Mouse (Mus musculus) adrenal gland, postnatal 14 days (tissue): ENCODE results near the gene Gdf1. TPM values are rescaled to one million over a fixed set of nuclear protein-coding genes. Genes with fewer than 3 reads are reported as not detected.

Experiments
- DNase-seq: peaks from one replicate; pipeline ENCODE4 v3.0.0; 2021; ENCODE audit warnings: mixed read lengths
- total RNA-seq: library from RNA; stranded (reverse); gene quantifications from 2 replicates; pipeline ENCODE4 v1.2.3, GENCODE M21; 2021

Gene Gdf1
- total RNA-seq, 1 experiment from 2014 or later, result 0.41 TPM

DNA sequence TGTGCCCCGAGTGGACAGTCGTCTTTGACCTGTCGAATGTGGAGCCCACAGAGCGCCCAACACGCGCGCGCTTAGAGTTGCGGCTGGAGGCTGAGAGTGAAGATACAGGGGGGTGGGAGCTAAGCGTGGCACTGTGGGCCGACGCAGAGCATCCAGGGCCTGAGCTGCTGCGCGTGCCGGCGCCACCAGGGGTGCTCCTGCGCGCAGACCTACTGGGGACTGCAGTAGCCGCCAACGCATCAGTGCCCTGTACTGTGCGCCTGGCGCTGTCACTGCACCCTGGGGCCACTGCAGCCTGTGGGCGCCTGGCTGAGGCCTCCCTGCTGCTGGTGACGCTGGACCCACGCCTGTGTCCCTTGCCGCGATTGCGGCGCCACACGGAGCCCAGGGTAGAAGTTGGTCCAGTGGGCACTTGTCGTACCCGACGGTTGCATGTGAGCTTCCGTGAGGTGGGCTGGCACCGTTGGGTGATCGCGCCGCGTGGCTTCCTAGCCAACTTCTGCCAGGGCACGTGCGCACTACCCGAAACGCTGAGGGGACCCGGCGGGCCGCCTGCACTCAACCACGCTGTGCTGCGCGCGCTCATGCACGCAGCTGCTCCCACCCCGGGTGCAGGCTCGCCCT is 1.2 kb downstream of the Gdf1 start:
- peak; percentile 85 for DNase-seq

DNA sequence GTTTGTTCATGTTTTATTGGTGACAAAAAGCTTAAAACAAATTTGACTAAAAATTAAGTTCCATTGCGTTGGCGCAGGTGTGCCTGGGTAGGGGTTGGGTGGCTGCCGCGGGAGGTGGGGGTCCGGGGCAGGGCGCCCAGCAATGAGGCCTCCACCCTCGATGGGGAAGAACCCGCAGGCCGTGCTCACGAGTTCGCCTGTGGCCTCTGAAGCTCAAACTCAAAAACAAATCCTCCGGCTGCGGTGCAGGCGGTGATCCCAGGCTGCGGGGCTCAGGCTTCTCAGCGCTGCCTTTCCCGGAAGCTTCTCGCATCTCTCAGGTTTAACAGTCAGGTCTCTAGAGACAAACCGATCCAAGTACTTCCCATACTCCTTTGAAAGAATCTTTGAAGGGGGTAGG is 1.9 kb downstream of the Gdf1 start:
- DNase-seq, result no peak

DNA sequence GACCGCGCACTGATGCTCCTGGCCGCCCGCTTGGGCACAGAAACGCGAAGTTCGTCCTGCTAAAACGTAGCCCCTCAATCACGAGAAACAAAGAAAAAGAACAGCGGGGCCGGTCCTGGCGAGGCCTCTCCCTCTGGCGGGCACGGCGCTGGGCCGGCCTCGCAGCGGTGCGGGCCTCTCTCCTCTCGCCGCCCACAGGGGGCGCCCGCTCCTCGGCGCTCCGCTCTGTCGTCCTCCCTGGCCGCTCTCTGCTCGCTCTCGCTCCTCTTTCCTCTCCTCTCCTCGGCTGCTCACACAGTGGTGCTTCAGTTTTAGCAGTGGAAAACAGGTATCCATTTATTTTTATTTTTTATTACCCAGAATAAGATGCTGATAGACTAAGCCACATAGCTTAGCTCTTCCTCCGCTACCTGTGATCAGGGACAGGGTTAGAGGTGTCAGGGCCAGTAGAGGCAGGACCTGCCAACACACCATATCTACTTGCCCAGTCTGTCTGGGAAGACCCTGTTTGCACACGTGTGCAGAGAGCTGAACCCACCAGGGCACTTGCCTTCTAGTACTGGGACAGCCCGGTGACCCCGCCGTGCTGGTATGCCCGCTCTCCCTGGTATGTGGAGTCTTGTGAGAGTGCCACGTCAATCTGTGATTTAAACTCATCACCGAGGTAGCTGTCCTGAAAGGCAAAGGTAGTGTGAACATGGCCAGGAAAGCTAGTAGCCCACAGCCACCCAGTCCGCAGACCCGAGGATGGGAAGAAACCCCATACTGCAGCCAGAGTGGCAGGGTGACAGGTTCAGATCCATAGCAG is 2.7 kb downstream of the Gdf1 start:
- peak; percentile 86 for DNase-seq

DNA sequence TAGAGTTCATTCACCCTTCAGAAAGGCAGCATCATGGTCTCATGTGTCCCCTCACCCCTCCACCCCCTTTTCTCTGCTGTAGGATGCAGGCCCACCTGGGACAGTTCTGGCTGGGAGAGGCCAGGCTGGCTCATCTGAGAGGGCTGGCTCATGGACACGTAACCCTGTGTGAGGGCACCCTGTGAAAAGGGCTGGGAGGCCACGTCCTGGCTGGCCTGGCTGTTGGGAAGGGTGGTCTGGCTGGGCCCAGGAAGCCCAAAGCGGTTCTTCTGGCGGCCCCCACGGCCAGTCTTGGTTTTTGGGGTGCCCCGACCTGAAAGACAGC is 3.2 kb downstream of the Gdf1 start:
- no peak for DNase-seq

DNA sequence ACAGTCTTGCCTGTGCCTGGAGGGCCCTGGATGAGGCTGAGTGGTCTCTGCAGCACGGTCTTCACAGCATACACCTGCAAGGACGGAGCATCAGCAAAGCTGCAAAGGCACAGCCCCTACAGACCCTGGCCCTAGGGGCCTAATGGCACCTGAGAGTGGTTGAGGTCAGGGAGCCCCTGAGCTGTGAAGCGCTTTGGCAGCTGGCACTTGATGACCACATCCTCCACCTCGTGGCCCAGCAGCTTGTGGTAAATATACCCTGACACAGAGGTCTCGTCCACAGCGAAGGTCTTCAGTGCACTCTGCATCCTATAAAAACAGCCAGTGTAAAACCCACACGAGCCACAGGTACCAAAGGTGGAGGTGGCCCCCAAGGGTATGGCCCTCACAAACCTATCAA is 9.3 kb downstream of the Gdf1 start:
- DNase-seq, result no peak

DNA sequence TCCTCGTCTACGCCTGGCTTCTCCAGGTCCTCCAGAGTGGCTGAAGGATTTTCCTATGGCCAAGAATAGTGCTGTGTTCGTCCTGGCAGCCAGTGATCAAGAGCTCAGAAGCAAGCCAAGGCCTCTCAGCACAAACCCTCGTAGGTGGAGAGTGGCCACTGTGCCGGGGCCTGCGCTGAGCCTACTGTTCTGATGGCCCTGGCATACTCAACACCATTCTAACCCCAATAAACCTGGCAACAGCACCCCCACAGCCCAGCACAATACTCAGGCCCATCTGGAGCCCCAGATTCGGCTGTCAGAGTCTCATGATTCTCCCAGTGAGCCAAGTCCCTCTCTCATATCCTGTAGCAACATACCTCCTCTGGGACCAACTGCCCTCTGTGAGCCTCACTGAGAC is 11.0 kb downstream of the Gdf1 start:
- no peak for DNase-seq

DNA sequence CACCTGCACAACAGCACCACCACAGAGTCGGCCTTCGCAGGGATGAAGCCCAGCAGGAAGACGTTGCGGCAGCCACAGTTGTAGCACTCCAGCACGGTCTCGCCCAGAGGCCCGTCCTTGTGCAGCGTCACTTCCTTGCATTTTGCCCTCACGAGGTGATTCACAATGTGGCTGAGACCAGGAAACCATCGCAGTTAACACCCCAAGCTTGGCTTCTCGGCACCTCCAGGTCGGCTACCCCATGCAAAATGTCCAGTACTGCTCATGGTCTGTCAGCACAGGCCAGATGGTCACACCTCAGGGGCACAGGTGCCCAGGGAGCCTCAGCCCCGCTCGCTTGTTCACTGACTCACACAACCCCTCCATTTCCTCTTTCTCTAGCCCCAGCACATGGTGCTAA is 12.4 kb downstream of the Gdf1 start:
- DNase-seq, result peak; percentile 26

DNA sequence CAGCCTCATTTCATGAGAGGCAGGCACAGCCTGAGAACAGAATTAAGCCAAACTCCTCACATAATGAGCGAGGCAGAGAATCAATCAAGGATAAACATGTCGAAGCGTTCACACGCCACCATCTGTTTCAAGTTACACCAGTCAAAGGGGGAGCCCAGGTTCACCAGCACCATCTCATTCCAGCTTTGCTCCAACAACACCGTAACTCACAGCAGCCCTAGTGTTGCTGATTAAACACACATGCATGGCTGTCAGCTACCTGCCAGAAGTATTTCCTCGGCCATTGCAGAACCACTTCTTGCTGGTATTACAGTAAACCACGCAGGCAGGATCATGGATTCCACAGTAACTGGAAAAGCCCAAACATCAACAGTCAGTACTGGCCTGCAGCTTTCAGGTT is 13.5 kb downstream of the Gdf1 start:
- DNase-seq, result no peak

DNA sequence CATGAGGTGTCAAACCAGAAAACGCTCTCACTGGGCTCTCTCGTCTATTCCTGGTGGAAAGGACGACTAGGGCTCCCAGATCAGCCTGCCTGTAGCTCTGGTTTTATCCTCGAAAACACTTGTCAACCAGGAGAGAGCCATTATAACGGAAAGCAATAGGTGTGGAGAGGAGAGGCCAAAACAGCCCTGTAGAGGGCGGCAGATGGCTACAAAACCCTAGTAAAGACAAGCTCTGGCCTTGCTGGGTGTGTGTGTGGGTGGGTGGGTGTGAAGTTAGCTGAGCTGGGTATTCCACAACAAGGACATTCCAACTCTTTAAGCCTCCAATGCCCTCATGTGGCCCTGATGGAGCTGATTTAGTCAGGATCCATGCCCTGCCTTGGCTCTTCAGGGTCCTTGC is 14.1 kb downstream of the Gdf1 start:
- peak; percentile 63 for DNase-seq

DNA sequence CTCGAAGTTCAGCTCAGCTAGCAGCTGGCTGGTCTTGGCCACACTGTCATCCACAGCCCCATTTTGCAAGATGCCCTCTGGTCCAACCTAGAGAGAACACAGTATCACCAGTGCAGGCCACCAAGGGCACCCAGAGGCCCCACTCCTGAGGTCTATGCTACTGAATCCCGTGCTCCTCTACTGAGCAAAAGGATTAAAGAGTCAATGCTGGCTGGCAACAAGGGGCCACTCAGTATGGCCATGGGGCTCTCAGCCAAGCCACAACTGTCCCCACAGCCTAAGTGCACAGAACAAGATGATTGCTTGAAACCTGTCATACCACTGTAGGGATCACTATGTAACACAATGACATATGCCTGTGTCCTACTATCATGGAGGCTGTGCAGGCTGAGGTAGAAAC is 14.7 kb downstream of the Gdf1 start:
- peak; percentile 38 for DNase-seq

DNA sequence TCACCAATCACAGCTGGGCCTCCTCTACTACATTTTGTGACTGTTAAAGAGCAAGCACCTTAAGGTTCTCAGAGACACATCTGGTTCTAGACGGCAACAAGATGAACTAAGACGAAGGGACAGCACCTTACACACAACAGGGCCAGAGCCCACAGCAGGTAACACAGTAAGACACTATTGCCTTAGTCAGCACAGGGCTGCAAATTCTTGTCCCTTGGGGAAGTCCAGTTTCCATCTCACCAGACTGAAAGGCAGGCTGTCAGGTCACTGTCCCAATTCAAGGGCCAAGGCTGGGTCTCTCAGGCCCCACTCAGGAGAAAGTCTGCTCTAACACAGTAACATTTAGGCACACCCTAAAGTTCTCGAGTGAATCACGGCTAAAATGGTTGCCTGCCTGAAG is 17.8 kb downstream of the Gdf1 start:
- no peak for DNase-seq

DNA sequence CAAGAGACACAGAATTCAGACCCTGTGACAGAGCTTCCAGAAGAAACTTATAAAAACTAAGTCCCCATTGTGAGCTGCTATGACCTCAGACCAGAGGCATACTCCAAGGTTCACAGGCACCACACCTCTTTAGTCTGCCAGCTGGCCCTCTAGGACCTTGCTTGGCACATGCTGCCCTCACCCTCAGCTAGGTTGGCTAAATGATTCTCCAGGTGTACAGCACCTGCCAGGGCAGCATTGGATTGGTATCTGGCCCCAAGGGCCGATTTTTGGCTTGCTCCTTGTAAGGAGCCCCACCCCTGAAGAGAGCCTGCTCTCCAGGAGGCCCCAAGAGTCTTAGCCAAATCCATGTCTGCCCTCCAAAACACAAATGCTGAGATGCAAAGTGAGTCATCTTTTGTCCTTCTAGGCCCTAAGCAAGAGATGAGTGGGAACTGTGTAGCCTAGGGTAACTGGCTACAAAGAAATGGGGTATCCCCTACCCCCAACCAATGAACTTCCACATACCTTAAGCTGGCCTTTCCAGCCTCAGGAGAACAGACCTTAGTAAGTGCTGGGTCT is 18.3 kb downstream of the Gdf1 start:
- DNase-seq, result no peak

DNA sequence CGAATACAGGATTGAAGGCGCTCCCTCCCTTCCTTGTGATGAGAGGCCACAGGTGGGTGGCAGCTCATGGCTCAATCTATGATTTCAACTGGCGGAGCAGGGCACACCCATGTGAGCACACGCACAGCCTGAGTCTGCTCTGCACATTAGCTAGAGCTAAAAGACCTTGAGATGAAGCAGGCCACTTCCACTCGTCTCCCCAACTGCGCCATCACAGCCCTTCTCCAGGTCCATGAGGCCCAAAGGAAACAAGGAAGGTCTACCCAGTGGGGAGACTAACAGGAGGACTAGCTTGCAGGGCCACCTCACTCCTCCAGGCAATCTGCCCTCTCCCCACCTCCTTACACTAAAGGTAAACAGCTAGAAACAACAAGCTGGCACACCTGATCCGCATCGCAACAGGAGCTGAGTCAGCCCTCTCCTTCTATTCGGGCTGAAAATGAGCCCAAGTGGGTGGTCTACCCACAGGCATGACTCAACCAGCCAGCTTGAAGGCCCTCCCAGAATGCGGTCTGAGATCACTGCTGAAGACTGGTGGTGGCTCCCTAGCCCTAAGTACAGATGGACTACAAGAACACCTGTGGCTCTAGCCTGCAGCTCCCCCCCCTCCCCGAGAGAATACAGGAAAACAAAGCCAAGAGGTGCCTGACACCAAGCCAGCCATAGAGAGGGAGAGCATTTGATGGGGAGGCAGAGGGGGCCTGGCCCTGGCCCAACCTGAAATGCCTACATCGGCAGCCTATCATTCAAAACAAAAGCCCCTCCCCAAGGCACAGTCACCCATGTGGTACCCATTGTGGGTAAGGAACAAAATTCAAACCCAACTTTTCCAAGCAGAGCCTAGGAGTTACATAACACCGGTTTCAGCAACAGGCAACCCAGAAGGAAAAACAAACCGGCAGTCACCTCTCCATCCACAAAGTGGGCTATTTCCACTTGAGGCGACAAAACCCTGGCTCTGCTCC is 21.7 kb downstream of the Gdf1 start:
- DNase-seq, result peak; percentile 24

DNA sequence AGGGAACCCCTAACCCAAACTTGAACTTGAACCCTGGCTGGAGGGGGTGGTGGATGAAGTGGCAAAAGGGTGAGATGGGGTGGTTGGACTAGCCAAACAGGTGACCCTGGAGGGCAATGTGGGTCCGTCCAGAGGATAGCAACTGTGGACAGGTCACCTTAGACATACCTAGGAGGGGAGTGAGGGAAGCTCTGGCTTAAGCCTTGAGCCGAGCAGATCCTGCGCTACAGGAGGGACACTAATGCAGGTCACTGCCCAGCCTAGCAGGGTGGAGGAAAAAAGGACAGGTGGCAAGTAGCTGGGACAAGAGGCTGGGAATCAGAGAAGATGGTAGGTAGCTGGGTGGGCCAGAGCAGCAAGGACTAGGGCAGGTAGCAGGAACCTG is 22.4 kb downstream of the Gdf1 start:
- DNase-seq, result no peak

DNA sequence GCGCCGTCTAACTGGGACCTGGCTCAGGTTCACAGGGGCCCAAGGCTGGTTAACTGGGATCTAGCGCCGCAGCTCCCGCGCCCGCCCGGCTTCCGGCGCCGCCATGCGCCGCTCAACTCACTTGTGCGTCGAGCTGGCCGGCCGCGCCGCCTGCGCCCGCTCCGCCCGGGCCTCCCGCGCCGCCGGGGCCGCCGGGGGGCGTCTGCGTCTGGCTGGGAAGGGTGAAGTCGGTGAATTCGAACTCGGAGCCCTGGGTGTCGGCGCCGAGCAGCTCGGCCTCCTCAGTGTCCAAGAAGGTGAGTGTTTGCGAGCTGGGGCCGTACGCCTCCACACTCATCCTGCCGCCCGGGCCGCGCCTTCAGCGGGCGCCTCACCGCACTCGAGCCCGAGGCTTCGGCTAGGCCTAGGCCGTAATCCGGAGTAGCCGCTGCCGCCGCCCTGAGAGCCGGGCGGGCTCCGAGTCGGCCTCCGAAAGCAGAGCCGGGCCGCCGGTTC is 23.1 kb downstream of the Gdf1 start:
- peak; percentile 68 for DNase-seq

DNA sequence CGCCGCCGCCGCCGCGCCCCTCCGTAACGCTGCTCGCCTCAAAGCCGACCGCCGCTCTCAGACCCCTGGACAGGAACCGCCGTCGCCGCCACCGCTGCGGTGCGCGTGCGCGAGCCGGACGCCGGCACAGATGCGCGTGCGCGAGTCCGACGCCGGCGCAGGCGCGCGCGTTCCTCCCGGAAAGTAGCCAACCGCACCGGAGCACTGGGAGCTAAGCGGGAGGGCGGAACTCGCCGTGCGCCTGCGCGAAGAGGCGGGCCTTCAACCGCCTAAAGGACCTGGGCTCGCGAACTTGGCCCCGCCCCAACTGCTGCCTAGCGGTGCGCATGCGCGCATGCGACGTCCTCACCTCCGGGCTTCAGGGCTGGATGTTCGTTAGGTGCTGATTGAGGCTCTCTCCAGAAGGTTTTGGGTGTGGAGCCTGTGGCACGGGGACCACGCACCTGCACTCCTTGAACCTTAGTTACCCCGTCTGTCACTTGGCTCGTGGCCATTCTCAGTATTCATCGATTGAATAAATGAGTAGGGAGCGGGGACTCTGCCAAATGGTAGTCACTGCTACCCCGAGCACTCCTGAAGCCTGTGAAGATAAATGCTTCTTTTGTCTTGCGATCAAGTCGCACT is 23.7 kb downstream of the Gdf1 start, which contains the start of gene Upf1:
Gene Upf1, minus strand, starts transcription at position 85 of the 624 bp plus-strand sequence.
- DNase-seq, result peak; percentile 100

DNA sequence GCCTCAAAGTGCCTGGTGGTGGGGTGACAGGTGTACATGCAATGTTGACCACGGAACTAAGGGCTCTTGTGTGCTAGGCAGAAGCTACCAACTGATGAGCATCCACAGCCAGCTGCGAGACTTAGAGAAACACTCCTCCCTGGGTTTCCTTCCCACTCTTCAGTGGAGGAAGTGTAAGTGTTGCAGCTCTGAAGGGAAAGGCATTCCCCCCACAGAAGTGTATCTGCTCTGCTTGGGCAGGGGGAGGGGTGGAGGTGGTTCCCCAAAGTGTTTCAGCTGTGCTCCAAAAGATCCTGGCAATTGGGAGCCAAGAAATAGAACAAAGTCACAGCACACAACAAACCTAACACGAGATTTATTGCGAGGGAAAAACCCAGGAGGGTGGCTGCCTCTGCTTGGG is 24.4 kb downstream of the Gdf1 start:
- no peak for DNase-seq

DNA sequence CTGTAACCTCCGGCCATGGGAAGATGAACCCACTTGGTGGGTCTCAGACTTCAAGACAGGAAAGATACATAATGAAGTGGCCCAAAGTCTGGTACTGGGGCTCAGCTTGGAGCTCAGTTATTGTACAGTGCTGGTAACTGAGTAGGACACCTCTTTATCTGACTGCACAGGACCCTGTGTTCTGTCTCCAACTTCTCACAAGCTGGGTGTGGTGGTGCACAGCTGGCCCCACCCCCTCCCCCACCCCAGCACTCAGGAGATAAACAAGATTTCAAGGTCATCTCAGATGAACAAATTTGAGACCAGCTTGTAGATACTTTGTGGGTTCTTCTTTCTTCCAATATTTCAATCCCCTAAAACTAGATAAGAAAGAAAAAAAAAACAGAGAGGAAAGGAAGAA is 26.5 kb downstream of the Gdf1 start:
- DNase-seq, result no peak

DNA sequence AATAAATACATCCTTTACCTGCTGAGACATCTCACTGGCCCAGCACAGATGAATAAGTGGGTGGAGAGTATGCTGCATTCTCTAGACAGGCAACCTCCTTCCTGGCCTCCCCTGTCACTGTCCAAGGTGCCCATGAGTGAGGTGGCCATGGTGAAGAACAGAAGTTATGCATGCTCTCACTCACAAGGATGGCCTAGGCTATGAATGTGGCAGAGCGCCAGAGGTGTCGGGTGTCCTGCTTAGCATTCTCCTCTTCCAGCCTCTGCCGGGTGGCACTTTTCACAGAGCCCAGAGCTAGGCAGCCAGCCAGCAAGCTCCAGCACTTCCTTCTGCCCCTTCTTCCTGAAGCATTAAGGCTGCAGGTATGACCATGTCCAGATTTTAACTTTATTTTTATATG is 29.8 kb downstream of the Gdf1 start:
- peak; percentile 68 for DNase-seq

DNA sequence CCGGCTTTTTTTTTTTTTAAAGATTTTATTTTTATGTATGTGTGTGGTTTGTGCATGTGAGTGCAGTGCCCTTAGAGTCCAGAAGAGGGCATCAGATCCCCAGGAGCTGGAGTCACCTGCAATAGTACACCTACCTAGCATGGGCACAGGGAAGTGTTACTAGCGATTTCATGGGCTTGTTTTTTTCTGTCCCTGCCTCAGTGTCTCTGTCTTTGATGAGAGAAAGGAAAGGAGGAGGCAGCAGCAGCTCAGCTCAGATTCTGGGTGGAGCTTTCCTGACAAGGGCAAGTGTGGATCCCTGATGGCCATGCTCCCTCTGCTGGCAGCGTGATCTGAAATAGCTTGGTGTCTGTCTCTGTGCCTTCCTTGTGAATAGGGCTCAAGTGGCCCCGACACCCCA is 31.2 kb downstream of the Gdf1 start:
- peak; percentile 59 for DNase-seq

DNA sequence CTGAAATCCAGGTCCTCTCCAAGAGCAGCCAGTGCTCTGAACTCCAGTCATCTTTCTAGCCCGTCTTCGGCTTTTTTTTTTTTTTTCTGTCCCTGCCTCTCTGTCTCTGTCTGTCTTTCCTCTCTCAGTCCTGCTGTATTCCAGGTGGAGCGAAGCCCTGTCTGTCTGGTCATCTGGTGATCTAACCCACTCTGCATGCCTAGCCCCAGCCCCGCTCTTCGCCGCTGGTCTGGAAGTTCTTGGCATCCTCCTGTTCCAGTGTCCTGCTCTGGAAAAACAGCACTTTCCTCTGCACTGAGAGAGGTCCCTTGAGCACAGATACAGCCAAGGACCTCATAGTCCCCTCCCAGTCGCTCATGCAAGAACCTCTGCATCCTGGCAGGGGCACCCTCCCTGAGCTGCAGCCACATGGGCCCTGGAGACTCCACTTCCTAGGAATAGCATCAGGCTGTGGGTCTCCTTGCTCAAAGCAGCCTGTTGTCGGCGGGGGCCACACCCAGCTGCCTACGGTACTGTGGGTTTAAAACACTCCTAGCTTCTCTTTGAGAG is 31.9 kb downstream of the Gdf1 start:
- DNase-seq, result no peak

DNA sequence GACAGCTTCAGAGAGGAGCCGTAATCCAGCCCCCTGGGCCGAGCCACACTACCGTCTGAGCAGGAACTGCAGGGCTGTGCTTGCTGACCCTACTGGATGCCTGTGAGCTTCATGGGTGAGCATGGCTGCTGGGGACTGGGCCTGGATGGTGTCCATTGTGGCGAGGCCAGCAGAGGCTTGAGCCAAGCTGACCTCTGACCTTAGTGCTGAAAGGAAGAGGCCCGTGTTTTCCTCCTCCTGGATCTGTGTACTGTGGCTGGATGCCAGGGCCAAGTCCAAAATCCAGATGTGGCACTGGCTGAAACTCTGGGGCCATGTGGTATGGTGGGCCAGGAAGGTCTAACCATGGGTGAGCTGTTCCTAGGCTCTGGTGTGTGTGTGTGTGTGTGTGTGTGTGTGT is 34.4 kb downstream of the Gdf1 start:
- DNase-seq, result peak; percentile 62
